Mouse (Mus musculus) large intestine, adult 2 months (tissue): ENCODE results near the gene Riox1. TPM values are rescaled to one million over a fixed set of nuclear protein-coding genes. Genes with fewer than 3 reads are reported as not detected.
"Not testable (repeated sequence)": the region's sequence is repeated elsewhere in the genome, so short reads cannot be mapped to it uniquely, and the experiment has no call there.

ENCODE experiments used
- DNase-seq: peaks from one replicate; pipeline ENCODE4 v3.0.0-alpha.2; 2012; ENCODE audit warnings: low read depth, low spot score
- WGBS: fragments of 180-500 bp; shearing (Covaris S2); methylation state at CpG from one replicate; pipeline ENCODE4 v1.1.7; 2018; 5-methylcytosine and 5-hydroxymethylcytosine counted together
- polyA plus RNA-seq: library from polyadenylated mRNA; depleted of rRNA; stranded (reverse); fragments of >200 nt; gene quantifications from 2 replicates; pipeline ENCODE4 v1.2.3, GENCODE M21; 2012

Riox1 gene
- polyA plus RNA-seq, 1 experiment, result 10.8 TPM

- DNase-seq, result no peak
Observed at GRCm38 (mm10) chr12:83947260-83947811, 3.1 kb upstream of the Riox1 start.

DNA sequence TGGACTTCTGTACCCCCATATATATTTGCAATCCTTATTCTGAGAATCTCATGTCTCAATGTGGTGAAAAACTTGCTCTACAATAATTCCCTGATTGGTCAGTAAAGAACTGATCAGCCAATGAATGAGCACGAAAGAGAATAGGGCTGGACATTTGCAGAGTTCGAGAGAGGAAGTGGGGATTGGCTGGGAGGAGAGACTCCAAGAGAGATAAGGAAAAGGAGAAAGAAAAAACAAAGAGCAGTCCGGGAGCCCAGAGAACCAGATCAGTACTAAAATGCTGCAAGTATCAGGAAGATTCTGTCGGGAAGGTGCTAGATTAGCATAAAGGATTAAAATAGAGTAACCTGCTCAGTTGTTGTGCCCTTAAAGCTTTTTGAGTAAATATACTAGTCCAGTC lies 1.4 kb upstream of the Riox1 start:
- WGBS, result 63% methylated on average over 4 of the region's 4 CpGs

More at GRCm38 (mm10) chr12:83947260-83947811, 3.1 kb upstream of the Riox1 start:
- WGBS, result 70% methylated on average over 8 of the region's 8 CpGs

GRCm38 (mm10) chr12:83949776-83950492 lies 474 bp upstream of the Riox1 start:
- DNase-seq, result no peak
- 22% methylated on average over 11 of the region's 11 CpGs for WGBS

More for the DNA sequence above, 1.4 kb upstream of the Riox1 start:
- no peak for DNase-seq

- DNase-seq, result no peak
- WGBS, result under 1% methylated on average over 111 of the region's 116 CpGs
Observed at GRCm38 (mm10) chr12:83950840-83951701, 663 bp downstream of the Riox1 start.

DNA sequence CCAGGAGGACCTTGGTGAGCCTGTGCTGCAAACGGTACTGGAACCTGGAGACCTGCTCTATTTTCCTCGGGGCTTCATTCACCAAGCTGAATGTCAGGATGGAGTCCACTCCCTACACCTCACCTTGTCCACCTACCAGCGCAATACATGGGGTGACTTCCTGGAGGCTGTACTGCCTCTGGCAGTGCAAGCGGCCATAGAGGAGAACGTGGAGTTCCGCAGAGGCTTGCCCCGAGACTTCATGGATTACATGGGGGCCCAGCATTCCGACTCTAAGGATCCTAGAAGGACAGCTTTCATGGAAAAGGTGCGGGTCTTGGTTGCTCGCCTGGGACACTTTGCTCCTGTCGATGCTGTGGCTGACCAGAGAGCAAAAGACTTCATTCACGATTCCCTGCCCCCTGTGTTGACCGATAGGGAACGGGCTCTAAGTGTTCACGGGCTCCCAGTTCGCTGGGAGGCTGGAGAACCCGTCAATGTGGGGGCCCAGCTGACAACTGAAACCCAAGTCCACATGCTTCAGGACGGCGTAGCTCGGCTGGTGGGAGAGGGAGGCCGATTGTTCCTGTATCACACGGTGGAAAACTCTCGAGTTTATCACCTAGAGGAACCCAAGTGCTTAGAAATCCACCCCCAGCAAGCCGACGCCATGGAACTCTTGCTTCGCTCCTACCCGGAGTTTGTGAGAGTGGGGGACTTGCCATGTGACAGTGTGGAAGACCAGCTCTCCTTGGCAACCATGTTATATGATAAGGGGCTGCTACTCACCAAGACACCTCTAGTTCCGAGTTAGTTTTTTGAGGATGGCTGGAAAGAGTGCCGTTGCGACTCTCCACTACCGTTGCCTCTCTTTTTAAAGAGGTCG lies 1.5 kb downstream of the Riox1 start:
- 55% methylated on average over 32 of the region's 32 CpGs for WGBS
- no peak for DNase-seq

DNA sequence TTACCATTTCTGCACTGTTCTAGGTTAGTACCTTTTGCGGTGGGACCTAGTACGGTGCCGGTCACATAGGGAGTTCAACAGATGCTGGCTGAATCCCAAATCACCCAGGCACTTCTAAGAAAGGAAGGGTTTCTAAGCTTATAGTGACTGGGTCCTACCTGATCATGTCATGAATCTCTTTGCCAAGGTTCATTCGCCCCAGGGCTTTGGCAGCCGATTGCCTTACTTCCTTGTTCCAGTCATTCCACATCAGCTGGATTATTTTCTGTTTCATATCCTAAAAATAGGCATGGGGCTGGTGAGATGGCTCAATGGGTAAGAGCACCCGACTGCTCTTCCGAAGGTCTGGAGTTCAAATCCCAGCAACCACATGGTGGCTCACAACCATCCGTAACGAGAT lies 7.9 kb downstream of the Riox1 start:
- no peak for DNase-seq
- 84% methylated on average over 9 of the region's 9 CpGs for WGBS

DNA sequence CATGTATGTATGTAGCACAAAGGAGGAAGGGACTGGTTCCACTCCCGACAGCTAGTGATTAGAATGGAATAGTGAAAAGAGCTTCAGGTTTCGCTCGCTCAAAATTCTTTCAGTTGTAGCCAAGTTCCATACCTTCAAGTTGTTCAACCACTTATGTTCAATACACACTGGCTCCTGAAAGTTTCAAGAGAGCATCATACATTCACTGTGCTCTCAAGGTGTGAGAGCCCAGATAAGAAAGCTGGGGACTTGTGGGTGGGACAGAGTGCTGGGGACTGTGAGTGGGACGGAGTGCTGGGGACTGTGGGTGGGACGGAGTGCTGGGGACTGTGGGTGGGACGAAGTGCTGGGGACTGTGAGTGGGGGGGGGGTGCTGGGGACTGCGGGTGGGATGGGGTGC lies 14.8 kb downstream of the Riox1 start:
- no peak for DNase-seq
- WGBS, result 93% methylated on average over 7 of the region's 7 CpGs

DNA sequence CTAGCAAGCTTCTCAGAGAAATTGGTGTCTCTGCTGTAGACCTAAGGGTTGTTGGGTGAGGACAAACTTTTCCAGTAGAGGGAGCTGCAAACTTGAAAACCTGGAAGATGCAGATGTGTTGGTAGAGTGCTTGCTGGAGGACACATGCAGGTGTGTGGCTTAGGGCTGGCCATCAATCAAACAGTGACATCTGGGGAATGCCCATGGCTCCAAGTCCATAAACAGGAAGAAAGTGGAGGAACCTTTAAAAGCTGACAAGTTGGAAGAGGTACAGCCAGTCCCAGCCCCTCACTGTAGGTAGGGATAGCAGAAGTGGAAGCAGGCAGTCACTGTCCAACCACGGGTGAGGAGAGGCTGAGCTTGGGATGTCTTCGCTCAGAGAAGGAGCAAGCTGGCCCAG lies 21.7 kb downstream of the Riox1 start:
- WGBS, result 46% methylated on average over 2 of the region's 2 CpGs
- DNase-seq, result peak; percentile 54

DNA sequence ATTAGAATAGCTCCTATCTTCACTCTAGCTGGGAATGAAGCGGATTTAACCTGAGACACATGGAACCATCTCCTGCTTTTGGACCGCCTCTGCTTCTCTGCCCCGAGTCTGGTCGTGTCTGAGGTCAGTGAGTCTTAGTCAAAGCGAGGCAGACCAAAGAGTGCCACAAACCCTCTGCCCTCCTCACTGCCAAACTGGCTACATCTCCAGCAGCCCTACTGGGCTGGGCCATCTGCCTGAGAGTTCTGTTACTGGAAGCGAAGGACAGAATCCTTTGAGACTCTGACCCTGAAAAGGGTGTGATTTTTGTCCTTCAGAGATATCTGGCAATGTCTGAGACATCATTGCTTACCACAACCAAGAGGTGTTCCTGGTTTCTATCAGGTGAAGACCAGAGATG lies 28.5 kb downstream of the Riox1 start:
- 87% methylated on average over 6 of the region's 6 CpGs for WGBS
- no peak for DNase-seq

DNA sequence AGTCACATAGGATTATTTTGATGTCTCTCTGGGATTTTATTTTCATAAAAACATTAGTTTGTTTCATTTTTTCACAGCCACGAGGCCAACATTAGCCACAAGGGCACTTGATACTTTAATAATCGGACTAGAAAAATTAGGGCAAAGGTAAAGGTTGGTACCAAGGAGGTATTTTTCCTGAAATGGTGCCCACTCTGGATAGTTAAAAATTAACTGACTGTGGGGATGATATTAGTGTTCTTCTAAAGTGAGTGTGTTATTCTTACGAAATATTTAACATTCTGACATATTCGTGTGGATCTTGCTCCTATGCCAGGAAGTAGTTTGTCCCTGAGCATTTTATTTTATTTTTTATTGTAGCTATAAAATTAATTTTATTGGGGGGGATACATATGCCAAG lies 31.2 kb downstream of the Riox1 start:
- WGBS, result 35% methylated on average over 4 of the region's 4 CpGs
- no peak for DNase-seq

- WGBS, result 83% methylated on average over 4 of the region's 4 CpGs
- no peak for DNase-seq
Observed at GRCm38 (mm10) chr12:83984752-83985151, 34.3 kb downstream of the Riox1 start, which contains the start of gene Heatr4. Gene Heatr4 (minus strand): TSS chr12:83984852.

GRCm38 (mm10) chr12:83987242-83987582 lies 36.8 kb downstream of the Riox1 start:
- no peak for DNase-seq
- WGBS, result 6% methylated on average over 8 of the region's 8 CpGs

GRCm38 (mm10) chr12:83987583-83988441 lies 37.4 kb downstream of the Riox1 start, which contains the start of gene Acot2:
Gene Acot2 (plus strand): TSS chr12:83987861.
- no peak for DNase-seq
- WGBS, result under 1% methylated on average over 80 of the region's 80 CpGs

- 59% methylated on average over 4 of the region's 4 CpGs for WGBS
- DNase-seq, result no peak
Observed at GRCm38 (mm10) chr12:83988483-83988882, 38.1 kb downstream of the Riox1 start.

DNA sequence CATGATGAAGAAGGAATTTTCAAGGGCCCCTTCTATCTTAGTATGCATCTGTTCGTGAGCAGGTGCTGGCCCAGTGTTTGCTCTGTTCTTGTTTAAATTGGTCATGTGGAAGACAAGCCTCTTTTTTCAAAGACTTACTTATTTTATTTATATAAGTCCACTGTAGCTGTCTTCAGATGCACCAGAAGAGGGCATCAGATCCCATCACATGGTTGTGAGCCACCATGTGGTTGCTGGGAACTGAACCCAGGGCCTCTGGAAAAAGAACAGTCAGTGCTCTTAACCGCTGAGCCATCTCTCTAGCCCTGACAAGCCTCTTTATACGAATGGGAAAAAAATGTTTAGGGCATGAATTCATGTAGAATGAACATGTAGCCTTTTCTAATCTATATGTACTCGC lies 39.0 kb downstream of the Riox1 start:
- whole genome bisulfite sequencing, result 95% methylated on average over 4 of the region's 4 CpGs
- no peak for DNase-seq

DNA sequence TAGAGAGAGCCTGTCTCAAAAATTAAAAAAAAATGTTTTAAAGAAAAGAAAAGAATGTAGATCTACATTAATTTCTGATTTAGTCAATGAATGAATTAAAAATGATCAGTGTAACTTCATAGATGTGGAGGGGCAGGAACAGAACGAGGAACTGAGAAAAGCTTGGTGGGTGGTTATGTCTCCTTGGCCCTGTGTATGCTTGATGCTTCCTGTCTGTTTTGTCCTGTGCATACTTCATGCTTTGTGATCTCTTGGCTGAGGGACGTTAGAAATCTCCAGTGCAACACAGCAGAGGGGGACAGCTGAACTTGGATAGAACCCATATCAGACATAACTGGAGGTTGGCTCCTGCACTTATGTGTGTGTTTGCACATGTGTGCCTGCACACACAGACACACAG lies 46.8 kb downstream of the Riox1 start:
- 62% methylated on average over 2 of the region's 2 CpGs for WGBS

GRCm38 (mm10) chr12:83998341-83999107 lies 48.1 kb downstream of the Riox1 start:
- 47% methylated on average over 11 of the region's 11 CpGs for WGBS
- no peak for DNase-seq

More for the DNA sequence above, 46.8 kb downstream of the Riox1 start:
- no peak for DNase-seq

DNA sequence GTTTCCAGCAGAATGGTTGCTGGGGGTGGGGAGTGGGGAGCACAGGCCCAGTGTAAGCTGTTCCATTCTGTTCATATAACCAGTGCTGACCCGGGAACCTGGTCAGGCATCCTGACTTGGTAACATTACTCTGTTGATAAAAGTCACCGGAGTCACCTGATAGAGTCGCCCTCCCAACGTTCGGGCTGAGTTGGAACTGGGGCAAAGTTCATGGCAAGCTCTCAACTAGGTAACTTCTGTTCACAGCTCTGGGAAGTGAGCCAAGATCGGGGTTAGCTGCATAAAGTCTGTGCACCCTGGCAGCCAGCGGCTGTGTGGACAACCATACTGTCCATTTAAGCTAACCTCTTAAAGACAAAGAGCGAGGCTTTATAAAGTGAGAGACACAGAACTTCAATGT lies 48.8 kb downstream of the Riox1 start:
- WGBS, result 14% methylated on average over 8 of the region's 8 CpGs
- not testable (repeated sequence) for DNase-seq
